In the genomic region with DNA sequence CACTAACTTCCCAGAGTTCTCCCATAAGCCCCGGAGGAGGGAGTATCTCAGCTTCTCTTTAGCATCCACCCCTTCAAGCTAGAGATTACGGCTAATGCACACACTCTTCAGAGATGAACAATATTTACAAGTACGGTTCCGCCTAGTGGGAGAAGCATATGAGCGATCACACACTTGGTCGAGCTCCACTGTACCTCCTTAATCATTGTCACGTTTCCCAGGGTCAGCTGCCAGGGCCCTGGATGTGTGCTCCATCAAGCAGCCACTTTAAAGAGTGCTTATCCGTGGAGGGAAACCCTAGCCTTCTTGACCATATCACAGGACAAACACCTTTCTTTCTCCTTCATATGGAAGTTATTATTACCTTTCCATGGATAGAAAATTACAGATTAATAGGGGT, we compare ENCODE assay signal across 21 mouse cellular contexts.
DNase-seq lines count a peak whose midpoint lies in the region; ATAC-seq and TF ChIP-seq lines count a peak whose summit lies in the region.
"Had no signal": no experiment of that assay in that cellular context is flagged by ENCODE, and none has a peak within 500 bp of the region (broad histone marks: within the 10 kb centered on the region; RNA-seq: fewer than 3 reads in every experiment).

No protein-coding gene starts in this region.

- H3K9ac ChIP-seq in hindbrain, postnatal 0 days (replicated peaks; ENCODE audit: low read length) = no peak overlapping the region
- no peak overlapping the region for H3K9ac ChIP-seq in embryonic facial prominence, embryonic 13.5 days
- no peak overlapping the region for H3K9ac ChIP-seq in limb, embryonic 13.5 days
- H3K9ac ChIP-seq: forebrain, embryonic 12.5 days; heart, embryonic 15.5 days; liver, postnatal 0 days; midbrain, embryonic 15.5 days had no signal

- H3K4me1 ChIP-seq in hindbrain, postnatal 0 days (ENCODE audit: insufficient read depth, low read length) = no peaks in the 10 kb centered on the region
- peaks cover 11% of the 10 kb centered on the region for H3K4me1 ChIP-seq in hindbrain, embryonic 10.5 days (replicated peaks)
- peaks cover 32% of the 10 kb centered on the region for H3K4me1 ChIP-seq in embryonic facial prominence, embryonic 13.5 days
- peaks cover 20% of the 10 kb centered on the region for H3K4me1 ChIP-seq in limb, embryonic 13.5 days
- H3K4me1 ChIP-seq: heart, embryonic 15.5 days; megakaryocyte, embryonic 14.5 days; midbrain, embryonic 15.5 days had no signal

- intact Hi-C loops in gastrocnemius, adult 2 months (cut with DNase I) = no loop called here

- no peaks in the 10 kb centered on the region for H3K27me3 ChIP-seq in hindbrain, postnatal 0 days (ENCODE audit: insufficient read depth, low read length)
- no peaks in the 10 kb centered on the region for H3K27me3 ChIP-seq in hindbrain, embryonic 10.5 days (ENCODE audit: insufficient read depth, poor library complexity, severe bottlenecking)
- no peaks in the 10 kb centered on the region for H3K27me3 ChIP-seq in embryonic facial prominence, embryonic 13.5 days
- peaks cover 50% of the 10 kb centered on the region for H3K27me3 ChIP-seq in limb, embryonic 13.5 days

- no peak for ATAC-seq in hindbrain, postnatal 0 days
- ATAC-seq in embryonic facial prominence, embryonic 13.5 days (ENCODE audit: insufficient number of reproducible peaks, insufficient read depth, low FRiP score, low TSS enrichment, low read depth) = no peak
- ATAC-seq in limb, embryonic 13.5 days (ENCODE audit: low FRiP score, low read depth) = 0 out of 2 replicates have a peak, but pooled peaks have one; percentile 24
- ATAC-seq: liver, postnatal 0 days; midbrain, embryonic 15.5 days had no signal

- WGBS in hindbrain, postnatal 0 days = 59% methylated on average over 8 of the region's 8 CpGs
- 81% methylated on average over 8 of the region's 8 CpGs for WGBS in hindbrain, embryonic 10.5 days
- WGBS in embryonic facial prominence, embryonic 13.5 days = 21% methylated on average over 8 of the region's 8 CpGs
- 17% methylated on average over 8 of the region's 8 CpGs for WGBS in limb, embryonic 13.5 days

- H3K36me3 ChIP-seq in hindbrain, postnatal 0 days (ENCODE audit: insufficient read depth, low read length) = no peaks in the 10 kb centered on the region
- no peaks in the 10 kb centered on the region for H3K36me3 ChIP-seq in hindbrain, embryonic 10.5 days
- H3K36me3 ChIP-seq in embryonic facial prominence, embryonic 13.5 days = no peaks in the 10 kb centered on the region
- H3K36me3 ChIP-seq in limb, embryonic 13.5 days = no peaks in the 10 kb centered on the region
- H3K36me3 ChIP-seq: forebrain, embryonic 12.5 days; G1E; heart, embryonic 15.5 days; midbrain, embryonic 15.5 days had no signal

- peak; percentile 27 for DNase-seq in hindbrain, postnatal 0 days (ENCODE audit: low spot score)
- DNase-seq in hindbrain, embryonic 10.5 days (ENCODE audit: low spot score) = no peak
- DNase-seq in embryo, embryonic 10.5 days (ENCODE audit: low spot score) = peak; percentile 52
- DNase-seq in gastrocnemius, adult 2 months = no peak
- no peak for DNase-seq in layer of hippocampus, postnatal 25 days (ENCODE audit: extremely low spot score in 1 of 2, low spot score in 1 of 2)
- DNase-seq: adrenal gland, postnatal 25 days; cerebellum, adult 11 months; cerebellum, postnatal 36 days; gastrocnemius, postnatal 25 days; heart, postnatal 4 days; kidney, adult 8-10 months; liver, postnatal 0 days; right cerebral cortex, adult 18-20 months; thymus, postnatal 25 days had no signal

- H3K27ac ChIP-seq in hindbrain, postnatal 0 days = no peak overlapping the region
- H3K27ac ChIP-seq in hindbrain, embryonic 10.5 days = no peak overlapping the region
- H3K27ac ChIP-seq in embryonic facial prominence, embryonic 13.5 days = peak overlapping the region; percentile 4; the same call in 1 of the 2 replicates
- no peak overlapping the region for H3K27ac ChIP-seq in limb, embryonic 13.5 days
- no peak overlapping the region for H3K27ac ChIP-seq in gastrocnemius, adult 2 months
- H3K27ac ChIP-seq: forebrain, embryonic 12.5 days; heart, embryonic 15.5 days; midbrain, embryonic 15.5 days had no signal

- no peak for TF ChIP-seq CTCF in hindbrain, postnatal 0 days (IDR thresholded peaks at IDR 0.05; ENCODE audit: low read depth)
- no peak for TF ChIP-seq CTCF in gastrocnemius, adult 2 months (IDR thresholded peaks at IDR 0.05)

- H3K9me3 ChIP-seq in hindbrain, postnatal 0 days (ENCODE audit: low read length) = no peaks in the 10 kb centered on the region
- no peaks in the 10 kb centered on the region for H3K9me3 ChIP-seq in hindbrain, embryonic 10.5 days
- no peaks in the 10 kb centered on the region for H3K9me3 ChIP-seq in embryonic facial prominence, embryonic 13.5 days
- H3K9me3 ChIP-seq in limb, embryonic 13.5 days = no peaks in the 10 kb centered on the region
- H3K9me3 ChIP-seq: forebrain, embryonic 12.5 days; heart, embryonic 15.5 days; megakaryocyte, embryonic 14.5 days; midbrain, embryonic 15.5 days had no signal

- H3K4me3 ChIP-seq in hindbrain, postnatal 0 days (ENCODE audit: low read length) = no peak overlapping the region
- H3K4me3 ChIP-seq in hindbrain, embryonic 10.5 days = no peak overlapping the region
- no peak overlapping the region for H3K4me3 ChIP-seq in embryonic facial prominence, embryonic 13.5 days
- H3K4me3 ChIP-seq in limb, embryonic 13.5 days = no peak overlapping the region
- no peak overlapping the region for H3K4me3 ChIP-seq in gastrocnemius, adult 2 months
- H3K4me3 ChIP-seq: forebrain, embryonic 12.5 days; heart, embryonic 15.5 days; megakaryocyte, embryonic 14.5 days; midbrain, embryonic 15.5 days had no signal

- H3K4me2 ChIP-seq in hindbrain, postnatal 0 days (ENCODE audit: low read depth, low read length) = no peak overlapping the region
- H3K4me2 ChIP-seq in embryonic facial prominence, embryonic 13.5 days = peak overlapping the region; percentile 55
- H3K4me2 ChIP-seq in limb, embryonic 13.5 days (replicated peaks) = peak overlapping the region; percentile 60
- H3K4me2 ChIP-seq: forebrain, embryonic 12.5 days; heart, embryonic 15.5 days had no signal

Comparison
In these comparisons a context has a peak if more than half of its experiments do, and no peak if none do; other contexts are left out.
1. DNase-seq: peak in hindbrain, postnatal 0 days (single experiment) and embryo, embryonic 10.5 days (single experiment); none in hindbrain, embryonic 10.5 days (single experiment), gastrocnemius, adult 2 months (single experiment) and layer of hippocampus, postnatal 25 days (0 of 2).